Mouse (Mus musculus) gastrocnemius, postnatal 10 days (tissue): ENCODE data around the gene Efemp1. TPM values are rescaled to one million over a fixed set of nuclear protein-coding genes. Genes with fewer than 3 reads are reported as not detected.

ENCODE experiments used
- DNase-seq: peaks from one replicate; pipeline ENCODE4 v3.0.0; 2021; ENCODE audit warnings: mixed read lengths
- total RNA-seq, 2 experiments: library from RNA; stranded (reverse); gene quantifications; 2 replicates each; pipeline ENCODE4 v1.2.3; 2021

Gene Efemp1
- total RNA-seq, 2 experiments from 2014 or later = 14.9 to 19.6 TPM

- DNase-seq = no peak
Measured at GRCm38 (mm10) chr11:28934449-28934848, 81.4 kb downstream of the Efemp1 start.

- no peak for DNase-seq
Measured at GRCm38 (mm10) chr11:28939651-28940050, 86.6 kb downstream of the Efemp1 start.

DNA sequence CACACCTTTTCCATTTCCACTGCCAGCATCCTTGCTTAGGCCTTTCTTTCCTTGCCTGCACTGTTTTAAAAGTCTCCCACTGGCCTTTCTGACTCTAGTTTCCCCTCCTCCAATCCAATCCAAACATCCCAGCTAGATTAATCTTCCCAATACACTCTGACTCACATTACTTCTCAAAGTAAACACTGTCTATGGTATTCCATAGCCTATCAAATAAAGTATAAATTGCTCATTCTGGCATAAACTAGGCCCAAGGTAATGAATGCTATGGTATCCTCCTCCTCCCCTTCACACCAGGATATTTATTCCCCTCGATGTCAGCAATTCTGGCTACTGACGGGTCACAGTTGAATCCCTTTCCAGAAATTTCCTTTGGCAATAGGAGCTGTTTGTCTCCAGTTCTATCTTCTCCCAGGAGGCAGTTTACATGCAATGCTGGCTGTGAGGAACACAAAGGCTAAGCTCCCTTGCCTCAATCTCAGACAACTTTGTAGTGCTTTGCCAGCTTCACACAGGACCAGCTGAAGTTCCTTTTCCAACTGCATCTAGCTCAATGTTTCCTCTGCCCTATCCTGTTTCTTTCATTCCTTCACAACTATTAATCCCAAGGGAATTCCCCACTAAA lies 98.7 kb downstream of the Efemp1 start:
- no peak for DNase-seq

GRCm38 (mm10) chr11:28954673-28955304 lies 101.8 kb downstream of the Efemp1 start:
- no peak for DNase-seq

DNA sequence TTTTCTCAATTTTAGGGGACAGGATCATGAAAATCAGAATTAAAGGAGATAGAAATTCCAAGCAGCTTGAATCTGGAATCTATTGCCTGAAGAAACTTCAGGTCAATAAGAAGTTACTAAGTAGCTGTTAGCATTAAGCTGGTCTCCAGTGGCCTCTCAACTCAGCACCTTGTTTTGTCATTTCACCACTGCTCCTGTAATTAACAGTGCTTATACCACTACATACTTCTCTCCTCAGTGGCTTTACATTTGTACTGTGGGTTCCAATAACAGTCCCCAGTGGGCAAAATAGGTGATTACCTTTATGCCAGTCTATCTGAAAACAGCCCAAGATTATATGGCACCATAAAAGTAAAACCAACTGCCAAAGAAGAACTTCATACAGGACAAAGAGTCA lies 102.3 kb downstream of the Efemp1 start:
- no peak for DNase-seq

DNA sequence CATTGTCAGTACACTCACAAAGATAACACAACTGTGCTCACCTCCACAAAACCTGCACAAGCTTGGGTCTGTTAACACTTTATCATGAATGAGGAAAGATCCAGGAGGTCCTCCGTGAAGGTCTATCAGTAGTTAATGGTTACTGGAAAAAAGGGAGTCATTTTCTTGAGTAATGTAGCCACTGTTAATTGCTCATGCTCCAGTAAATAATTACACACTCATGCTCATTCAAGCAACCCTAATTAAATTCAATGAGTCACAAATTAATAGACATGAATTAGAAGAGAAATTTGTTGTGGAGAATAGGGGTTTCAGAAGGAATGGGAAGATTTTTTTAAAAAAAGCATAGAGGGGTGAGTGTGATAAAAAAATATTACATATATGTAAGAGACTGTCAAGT lies 108.4 kb downstream of the Efemp1 start:
- no peak for DNase-seq
